Mouse (Mus musculus): ENCODE results near the gene Map3k5.

The Map3k5 gene

DNA sequence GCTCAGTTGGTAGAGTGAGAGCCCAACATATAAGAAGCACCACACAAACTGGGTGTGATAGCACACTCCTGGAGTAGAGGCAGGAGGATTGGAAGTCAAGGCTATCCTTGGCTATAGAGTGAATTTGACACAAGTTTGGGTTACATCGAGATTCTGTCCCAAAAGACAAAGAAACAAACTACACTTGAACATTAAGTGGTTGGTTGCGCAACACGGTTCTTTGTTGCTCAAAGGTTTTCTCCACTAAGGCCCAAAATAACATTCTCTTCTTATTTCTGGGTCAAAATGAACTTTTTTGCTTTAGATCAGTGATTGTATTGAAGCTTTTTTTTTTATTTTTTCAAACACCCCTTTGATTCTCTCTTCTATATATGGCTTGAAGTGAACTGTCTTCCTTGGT is 75.7 kb downstream of the Map3k5 start:
- peak; percentile 58 for DNase-seq

DNA sequence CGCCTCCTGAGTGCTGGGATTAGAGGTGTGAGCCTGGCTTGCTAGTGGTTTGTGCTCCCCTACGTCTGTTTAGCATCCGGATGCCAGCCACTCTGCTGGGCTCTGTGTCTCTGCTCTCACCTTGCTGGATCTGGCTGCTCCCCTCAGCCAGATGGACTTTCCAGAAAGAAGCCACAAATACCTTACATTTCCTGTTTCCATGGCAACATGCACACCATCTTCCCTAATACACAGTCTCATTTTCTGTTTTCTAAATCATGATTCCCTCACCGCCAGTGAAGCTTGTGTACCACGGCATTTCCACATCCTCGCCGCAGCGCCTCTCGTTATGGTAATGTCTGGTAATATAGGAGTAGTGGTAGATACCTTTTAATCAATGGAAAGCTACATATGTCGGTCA is 84.1 kb downstream of the Map3k5 start:
- no peak for DNase-seq

DNA sequence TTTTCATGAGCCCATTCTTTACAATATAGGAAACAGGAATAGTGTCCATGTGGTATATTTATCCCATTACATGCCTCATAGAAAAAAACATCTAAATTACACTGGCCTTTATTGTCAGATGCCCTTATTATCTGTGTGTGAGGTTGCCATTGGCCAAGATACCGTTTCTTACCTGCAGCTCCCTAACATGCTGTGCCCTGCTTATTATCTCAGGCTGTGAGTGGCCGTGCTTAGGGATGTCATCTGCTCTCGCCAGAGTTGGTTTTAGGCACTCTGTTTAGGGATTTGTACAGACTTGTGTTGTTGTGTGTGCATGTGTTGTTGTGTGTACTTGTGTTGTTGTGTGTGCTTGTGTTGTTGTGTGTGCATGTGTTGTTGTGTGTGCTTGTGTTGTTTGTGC is 84.5 kb downstream of the Map3k5 start:
- no peak for DNase-seq

DNA sequence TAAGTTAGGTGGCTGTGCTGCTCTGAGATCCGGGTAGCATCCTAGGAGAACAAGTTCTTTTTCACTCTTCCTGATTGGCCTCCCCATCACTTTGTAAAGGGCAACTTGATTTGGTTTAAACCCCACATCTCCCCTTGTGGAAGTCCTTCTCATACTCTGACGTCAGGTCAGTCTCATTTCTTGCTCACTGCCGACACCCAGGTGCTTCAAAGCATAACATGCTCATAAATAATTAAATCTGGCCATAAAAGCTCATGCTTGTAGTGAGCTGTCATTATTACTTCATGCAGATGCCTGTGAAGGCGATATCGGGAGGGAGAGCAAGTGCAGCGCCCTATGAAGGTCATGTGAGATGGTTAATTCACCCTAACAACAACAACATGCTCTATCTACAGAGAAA is 87.0 kb downstream of the Map3k5 start:
- no peak for DNase-seq

DNA sequence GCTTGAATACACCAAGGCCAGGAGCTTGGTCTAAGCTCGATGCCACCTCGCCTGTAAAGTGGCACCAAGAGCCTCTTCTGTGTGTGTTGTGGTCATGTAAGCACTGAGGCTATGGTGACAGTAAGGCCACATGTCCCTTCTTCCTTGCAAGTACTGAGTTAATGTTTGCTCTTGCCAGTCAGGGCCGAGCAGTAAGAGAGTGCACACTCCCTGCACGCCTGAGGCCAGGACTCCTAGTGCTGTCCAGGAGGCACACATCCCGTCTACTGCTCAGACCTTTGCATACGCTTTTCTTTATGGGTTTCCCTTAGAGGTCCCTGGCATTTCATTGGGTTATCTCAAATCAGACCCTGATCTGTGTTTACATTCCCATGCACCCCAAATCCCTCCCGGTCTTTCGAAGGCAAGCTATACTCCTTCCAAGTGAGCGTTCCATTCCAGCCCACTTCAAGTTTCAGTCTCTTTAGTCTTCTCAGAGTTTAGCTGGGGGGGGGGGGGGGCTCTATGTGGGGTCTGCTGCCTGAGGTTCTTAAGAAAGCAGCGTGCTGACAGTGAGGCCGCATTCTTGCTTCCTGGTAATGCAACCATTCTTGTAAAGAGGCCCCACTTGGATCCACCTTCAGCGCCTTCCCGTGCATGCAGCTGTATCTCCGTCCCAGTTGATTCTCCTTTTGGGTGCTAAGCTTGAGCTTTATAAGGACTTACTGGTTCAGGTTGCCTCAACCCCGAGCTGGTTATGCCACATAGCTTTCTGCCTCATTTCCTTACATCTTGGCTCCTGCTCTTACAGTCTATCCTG is 87.6 kb downstream of the Map3k5 start:
- no peak for DNase-seq

DNA sequence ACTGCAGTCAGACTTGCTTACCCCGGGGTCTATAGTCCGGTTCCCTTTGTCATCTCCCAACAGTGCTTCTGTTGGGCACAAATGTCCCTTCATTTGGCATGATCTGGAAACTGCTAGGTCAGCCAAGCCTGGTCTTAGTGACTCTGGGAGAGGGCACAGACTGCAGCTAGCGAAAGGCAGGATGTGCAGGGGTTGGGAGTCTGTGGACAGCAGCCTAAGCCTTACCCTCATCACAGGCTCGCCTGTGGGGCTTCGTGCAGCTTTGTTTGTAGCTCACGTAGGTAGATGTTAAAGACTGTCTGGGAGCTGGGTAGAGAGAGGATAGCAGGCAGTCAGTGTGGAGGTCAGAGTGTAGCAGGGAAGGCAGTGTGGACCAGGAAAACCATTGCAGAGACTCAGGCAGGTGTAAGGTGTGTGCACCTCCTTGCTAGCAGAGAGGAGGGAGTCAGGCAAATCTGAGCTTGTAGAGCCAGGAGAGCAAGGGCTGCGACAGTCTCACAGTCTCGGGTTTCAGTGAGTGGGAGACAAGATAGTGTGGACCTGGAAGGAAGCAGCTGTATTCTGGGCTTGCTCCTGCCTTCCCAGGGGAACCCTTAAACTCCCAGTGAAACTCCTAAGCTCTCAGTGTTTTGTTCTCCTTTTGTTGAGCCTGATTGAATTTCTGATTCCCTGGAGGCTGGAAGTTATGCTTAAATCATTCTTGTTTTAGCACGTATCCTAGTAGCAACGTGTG is 88.5 kb downstream of the Map3k5 start:
- no peak for DNase-seq

DNA sequence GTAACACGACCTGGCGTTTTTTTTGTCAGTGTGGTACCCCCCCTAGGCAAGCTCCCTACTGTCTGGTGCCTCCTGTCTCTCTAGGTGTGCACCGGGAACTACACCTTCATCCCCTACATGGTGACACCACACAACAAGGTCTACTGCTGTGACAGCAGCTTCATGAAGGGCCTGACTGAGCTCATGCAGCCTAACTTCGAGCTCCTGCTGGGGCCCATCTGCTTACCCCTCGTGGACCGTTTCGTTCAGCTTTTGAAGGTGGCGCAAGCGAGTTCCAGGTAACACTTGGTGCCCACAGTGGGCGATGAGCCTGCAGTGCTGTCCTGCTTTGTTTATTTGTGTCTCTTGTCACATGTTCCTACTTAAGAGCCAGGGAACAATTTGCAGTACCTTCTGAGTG is 89.3 kb downstream of the Map3k5 start:
- no peak for DNase-seq

DNA sequence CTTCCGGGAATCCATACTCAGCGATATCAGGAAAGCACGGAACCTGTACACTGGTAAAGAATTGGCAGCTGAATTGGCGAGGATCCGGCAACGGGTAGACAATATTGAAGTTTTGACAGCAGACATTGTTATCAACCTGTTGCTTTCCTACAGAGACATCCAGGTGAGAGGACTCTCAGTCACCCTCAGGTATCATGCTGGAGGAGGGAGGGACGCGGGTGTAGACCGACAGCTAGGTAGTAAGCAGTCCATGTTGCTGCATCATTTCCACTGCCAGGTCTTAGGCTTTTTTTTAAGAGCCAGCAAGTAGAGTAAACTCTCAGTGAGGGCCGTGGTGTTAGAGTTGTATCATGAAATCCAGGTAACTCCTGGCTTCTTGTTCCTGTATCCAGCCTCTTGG is 90.6 kb downstream of the Map3k5 start:
- DNase-seq, result no peak

DNA sequence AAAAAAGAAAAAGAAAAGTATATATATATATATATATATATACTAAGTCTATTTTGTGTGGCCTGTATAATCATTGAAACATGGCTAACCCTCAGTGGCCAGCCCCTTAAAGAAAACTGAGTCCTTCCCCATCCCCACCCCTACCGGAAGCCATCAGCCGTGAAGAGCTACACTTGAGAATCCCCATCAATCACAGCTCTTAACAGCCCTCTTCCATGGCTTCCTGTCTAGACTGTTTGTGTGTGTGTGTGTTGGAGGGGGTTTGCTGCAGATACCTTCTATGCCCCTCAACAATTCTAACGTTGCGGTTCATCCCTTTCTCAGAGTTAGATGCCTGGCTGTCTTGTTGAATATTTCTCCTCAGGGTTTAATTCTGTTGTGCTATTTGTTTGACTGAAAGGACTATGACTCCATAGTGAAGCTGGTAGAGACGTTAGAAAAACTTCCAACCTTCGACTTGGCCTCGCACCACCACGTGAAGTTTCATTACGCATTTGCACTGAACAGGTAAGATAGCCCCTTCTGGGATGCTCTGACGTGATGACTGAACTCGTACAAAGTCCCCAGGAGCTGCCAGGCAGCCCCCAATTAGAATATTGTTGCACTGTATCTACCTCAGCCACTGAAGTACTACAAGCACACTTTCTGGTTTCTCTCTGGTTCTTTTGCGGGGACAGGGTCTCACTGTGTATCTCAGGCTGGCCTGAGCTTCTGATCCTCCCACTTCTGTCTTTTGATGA is 91.7 kb downstream of the Map3k5 start:
- DNase-seq, result no peak

DNA sequence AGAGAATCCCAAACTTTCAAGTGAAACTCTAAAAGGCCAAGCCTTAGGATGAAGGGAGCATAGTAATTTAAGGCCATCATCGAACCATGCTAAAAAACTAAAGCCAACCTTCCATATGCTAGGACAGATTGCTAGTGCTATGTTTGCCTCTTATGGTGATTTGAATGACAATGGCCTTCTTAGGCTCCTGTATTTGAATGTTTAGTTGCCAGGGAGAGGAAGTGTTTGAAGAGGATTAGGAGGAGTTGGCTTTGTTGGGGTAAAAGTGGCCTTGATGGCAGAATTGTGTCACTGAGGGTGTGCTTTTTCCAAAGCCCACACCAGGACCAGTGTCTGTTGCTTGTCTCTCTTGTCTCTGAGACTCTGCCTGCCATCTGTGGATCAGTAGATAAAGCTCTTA is 96.4 kb downstream of the Map3k5 start:
- no peak for DNase-seq

DNA sequence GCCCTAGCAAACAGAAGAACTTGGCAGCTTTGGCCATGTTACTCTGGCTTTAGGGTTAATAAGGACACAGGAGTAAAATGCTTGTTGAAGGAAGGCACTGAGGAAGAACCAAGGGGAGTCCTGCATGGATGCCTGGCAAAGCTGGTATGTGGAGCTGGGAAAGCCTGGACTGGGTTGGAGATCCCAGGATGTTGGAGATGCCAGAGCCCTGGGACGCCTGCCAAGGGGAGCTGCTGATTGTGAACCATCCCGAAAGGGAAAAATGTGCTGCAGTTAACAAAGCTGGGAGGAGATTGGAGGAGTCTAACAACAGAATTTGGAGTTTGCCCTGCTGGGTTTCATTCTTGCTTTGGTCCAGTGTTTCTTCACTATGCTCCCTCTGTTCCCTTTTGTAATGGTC is 97.7 kb downstream of the Map3k5 start:
- peak; percentile 75 for DNase-seq

DNA sequence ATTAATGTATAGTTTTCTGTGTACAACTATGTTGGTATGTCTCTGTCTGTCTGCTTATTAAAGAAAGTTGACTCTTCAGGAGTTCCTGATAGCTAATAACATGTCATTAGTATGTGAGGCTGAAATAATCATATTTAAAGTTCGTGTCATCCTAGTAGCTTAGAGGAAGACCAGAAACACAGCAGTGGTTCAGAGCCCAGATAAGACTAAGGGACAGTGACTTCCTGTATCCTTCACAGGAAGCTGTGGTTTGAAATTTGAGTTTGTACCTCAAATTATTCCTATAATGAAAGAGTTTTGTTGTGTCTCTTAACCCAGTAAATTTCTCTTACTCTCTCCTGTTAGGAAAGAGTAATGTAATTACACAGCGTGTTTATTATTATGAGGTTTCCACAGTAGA is 102.1 kb downstream of the Map3k5 start:
- DNase-seq, result no peak

DNA sequence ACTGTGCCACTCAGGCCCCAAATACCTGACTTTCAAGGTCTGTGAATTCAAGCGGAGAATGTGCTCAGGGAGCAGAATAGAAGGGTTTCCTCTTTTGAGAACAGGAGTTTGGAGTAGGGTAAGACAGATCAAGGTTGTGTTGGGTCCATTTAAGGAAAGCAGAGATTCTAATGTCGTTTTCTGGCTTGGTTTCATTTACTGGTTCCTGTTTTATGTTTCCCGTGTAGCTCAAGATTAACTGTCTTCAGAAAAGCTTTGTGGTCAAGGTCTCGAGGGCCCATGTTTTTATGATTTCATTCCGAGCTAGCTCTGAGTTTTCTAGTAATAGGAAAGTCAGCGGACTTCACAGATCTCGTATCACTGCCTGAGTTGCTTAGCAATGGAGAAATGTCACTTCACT is 102.6 kb downstream of the Map3k5 start:
- no peak for DNase-seq

DNA sequence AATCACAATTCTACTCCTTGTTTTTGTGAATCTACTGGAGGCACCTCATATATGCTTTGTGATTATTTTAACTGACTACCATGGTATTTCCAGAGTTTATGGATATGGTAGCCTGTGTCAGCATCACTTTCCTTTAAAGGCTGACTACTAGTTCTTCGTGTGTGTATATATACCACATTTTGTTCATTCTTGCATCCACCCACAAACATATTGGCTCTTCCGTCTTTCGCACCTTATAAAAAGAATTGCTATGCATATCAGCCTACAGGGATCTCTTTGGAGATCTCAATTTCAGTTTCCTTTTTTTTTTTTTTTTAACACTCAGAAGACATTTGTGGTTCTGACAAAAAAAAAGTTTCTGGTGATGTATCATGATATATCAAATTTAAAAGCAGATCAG is 105.3 kb downstream of the Map3k5 start:
- DNase-seq, result no peak

DNA sequence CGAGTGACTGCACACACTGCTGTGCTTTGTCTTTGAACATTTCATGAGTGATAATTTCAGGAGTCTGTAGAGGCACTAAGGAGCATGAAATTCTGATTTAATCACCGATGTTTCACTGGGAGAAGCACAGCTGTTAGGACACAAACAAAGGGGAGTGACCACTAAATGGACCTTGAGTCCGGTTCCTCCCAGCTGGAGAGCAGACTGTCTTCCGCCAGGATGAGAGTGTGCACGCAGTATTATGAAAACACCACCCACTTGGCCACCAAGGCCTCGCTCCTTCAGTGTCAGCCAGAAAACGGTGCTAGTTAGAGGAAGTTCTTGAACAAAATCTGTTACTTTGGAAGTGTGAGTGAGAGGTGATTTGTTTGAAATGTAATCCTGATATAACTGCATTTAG is 105.8 kb downstream of the Map3k5 start:
- DNase-seq, result peak; percentile 69

DNA sequence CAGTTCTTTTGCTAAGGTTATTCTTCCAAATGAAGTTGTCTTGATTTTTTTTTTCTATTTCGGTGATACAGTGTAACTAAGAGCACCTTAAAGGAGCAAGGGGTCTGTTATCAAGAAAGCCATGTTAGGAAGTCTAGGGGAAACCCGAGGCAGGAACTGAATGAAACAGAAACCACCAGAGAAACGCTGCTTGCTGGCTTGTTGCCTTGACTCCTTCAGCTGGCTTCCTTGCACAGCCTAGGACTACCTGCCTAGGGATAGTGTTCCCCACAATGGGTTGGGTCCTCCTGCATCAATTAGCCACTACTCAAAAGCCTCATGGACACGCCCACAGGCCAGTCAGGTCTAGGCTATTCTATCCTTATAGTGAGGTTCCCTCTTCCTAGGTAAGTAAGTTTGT is 106.4 kb downstream of the Map3k5 start:
- DNase-seq, result no peak

DNA sequence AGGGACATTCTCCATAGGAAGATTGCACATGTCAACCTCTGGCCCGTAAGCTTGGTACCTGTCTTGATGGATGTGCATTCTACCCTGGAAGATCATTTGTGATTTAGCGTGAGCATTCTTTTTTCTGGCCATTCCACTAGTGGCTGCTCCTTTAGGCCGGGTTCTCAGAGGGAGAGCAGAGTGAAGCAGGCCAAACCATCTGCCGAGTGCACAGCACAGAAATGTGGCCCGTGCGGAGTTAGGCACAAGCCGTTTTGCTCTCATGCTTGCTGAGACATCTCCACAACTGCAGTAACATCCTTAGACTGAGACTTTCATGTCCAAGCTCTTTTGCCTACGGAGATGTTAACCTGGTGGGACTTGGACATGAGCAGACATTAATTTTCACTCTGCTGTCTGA is 107.8 kb downstream of the Map3k5 start:
- no peak for DNase-seq

DNA sequence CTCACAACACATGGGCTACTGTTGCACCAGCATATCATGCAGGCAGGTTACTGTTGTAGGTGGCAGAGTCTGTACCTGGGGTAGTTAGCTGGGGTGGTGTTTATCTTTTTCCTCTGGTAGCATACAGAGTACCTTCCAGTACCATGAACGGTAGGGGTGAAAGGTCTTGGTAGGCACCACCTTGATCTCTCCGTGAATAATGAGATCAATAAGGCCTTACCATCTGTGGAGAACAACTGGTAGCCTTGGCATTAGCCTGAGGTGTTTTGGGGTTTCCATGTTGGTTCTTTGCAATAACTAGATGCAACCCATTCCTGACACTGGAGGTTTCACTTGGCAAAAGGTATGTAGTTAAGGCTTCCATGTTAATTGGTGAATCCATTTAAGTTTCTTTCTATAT is 109.8 kb downstream of the Map3k5 start:
- no peak for DNase-seq

DNA sequence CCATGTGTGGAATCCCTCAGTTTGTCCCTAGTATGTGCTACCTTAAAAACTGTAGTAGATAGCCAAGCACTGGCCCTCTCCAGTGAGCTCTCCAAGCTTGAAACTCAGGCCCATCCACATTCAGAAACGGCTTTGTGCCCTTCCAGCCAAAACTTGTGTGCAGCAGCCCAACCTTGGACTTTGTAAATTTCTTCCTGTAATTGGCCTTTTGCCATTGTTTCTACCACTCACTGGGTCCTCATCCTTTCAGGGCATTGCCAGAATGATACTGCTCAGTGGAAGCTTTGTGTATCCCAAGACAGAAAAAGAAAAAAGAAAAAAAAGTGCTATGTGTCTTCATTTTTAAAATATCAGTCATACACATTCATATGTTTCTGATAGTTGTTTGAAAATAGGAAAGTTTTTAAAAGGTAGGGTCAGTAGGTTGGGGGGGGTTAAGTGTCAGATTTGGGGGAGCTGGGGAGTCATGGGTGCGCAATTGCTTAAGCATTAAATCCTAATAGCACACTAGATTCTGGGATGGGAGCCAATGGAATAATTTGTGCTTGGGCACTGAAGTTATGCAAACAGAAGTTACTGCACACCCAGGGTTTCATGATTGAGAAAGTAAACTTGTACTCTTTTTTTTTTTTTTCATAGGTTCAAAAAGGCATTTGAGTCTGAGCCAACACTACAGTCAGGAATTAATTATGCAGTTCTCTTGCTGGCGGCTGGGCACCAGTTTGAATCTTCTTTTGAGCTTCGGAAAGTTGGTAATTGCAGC is 111.6 kb downstream of the Map3k5 start:
- peak; percentile 93 for DNase-seq

DNA sequence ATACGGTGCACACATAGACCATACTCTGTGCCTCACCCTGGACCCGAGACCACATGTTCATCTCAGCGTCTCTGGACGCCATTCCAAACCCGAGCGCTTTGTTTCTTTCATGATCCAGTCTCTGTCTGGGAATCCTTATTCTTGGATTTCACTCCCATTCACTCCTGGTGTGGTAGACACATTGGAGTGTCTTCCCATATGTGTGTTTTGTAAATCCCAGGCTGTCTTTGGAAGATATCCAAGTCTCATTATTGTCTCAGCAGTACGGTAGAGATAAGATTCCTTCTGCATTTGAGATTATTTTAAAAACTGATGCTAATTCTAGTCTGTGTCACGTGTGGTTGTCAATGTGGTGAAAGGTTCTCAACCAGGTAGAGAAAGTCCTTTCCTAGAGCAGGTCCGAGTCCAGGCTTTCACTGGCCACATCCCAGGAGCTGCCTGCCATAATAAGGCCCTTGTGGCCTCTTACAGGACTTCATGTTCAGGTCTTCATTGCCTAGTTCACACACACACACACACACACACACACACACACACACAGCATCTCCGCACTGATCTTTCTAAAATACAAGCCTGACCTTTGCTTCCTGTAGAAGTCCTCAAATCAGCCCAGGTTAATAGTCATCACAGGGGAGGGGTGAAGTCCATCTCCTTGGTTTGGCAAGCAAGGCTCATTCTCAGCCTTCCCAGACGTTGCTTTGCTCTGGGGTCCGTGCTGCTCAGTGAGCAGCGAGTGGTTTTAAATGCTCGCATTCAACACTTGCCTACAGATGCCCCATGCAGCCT is 122.8 kb downstream of the Map3k5 start:
- DNase-seq, result no peak

DNA sequence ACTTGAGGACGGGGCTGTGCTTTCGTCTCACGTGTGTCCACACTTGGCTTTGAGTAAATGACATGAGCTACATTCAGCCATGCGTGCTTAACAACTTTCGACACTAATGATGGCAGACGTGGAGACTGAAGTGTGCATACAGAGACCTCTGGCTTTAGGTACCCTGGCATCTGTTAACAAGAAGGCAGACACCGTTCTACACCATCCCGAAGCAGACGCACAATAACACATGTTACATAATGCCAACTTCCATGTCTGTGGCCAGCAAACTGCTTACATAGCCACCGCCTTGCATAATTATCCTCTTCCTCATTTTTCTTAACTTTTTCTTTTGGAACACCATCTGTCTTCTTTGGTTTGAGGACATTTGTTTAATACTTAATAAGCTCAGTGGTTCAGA is 123.8 kb downstream of the Map3k5 start:
- DNase-seq, result peak; percentile 45

DNA sequence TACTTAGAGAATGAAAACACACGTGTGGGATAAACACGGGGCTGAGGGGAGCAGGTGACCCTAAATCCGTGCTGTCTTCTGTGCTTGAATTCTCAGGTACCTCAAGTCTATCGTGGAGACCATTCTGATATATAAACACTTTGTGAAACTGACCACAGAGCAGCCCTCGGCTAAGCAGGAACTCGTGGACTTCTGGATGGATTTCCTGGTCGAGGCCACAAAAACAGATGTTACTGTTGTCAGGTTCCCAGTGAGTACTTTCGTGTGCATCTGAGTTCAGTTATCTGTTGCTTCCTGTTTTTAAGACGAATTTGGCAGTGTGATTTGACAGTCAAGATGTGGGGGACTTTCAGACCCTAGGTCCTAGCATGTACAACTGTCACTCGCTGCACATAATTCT is 124.6 kb downstream of the Map3k5 start:
- peak; percentile 42 for DNase-seq
